Mouse (Mus musculus): ENCODE measurements at regions not wholly inside any gene's neighbourhood (a gene's known extent, or its start where the extent isn't known, plus 50 kb on each side); places are given as distances from the start of the nearest gene placed in this dataset.

DNA sequence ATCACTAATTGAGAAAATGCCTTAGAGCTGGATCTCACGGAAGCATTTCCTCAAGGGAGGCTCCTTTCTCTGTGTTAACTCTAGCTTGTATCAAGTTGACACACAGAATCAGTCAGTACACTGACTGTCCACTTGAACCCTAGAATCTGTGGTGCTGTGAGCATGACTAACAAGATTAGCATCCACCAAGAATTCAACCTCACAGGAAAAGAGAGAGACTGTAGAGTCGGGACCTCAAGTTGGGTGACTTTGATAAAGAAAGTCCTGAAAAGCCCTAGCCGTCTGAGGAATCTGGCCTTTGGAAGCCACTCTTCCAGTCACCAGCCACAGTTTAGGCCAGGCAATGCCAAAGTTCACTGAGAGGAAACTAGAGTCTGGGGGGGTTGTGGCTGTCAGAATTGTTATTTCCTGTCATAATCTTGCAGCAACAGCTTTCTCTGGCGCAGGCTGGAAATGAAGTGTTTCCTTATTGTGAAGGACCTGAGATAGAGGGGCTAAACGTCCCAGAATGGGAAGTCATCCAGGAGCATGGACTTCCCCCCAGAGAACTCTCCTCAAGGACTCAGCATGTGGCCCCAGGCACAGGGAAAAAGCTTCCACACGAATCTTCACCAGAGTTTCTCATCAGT is 97.9 kb downstream of the Irs2 start:
- no peak for DNase-seq (ENCODE audit: low read depth, low spot score)
- H3K27ac ChIP-seq (ENCODE audit: control insufficient read depth, low read depth, low read length), result no peak overlapping the region
- H3K27me3 ChIP-seq (ENCODE audit: control insufficient read depth in 1 of 2, insufficient read depth in 2 of 2, low read length in 2 of 2), result peaks cover 0 to 4% of the 10 kb centered on the region in 2 experiments; a peak in 3 of 4 replicates
- no peaks in the 10 kb centered on the region for H3K4me1 ChIP-seq (ENCODE audit: control insufficient read depth in 1 of 2, insufficient read depth in 2 of 2, low read length in 2 of 2)
- H3K79me2 ChIP-seq (ENCODE audit: control insufficient read depth, insufficient read depth, low read length, poor library complexity), result no peaks in the 10 kb centered on the region
- no peaks in the 10 kb centered on the region for H3K36me3 ChIP-seq (ENCODE audit: control insufficient read depth in 1 of 2, insufficient read depth in 2 of 2, low read length in 2 of 2)
- H3K9me3 ChIP-seq (replicated peaks; ENCODE audit: insufficient read depth, low read length), result no peaks in the 10 kb centered on the region
- no peak overlapping the region for H3K9ac ChIP-seq (ENCODE audit: control insufficient read depth, low read depth, low read length, poor library complexity, severe bottlenecking)
- no peak overlapping the region for H3K4me3 ChIP-seq (ENCODE audit: control insufficient read depth in 1 of 2, insufficient read depth in 1 of 2, low read depth in 2 of 2, low read length in 2 of 2)
- no peak for TF ChIP-seq E2F4 (IDR thresholded peaks at IDR 0.05; ENCODE audit: borderline replicate concordance, low read depth, low read length)

DNA sequence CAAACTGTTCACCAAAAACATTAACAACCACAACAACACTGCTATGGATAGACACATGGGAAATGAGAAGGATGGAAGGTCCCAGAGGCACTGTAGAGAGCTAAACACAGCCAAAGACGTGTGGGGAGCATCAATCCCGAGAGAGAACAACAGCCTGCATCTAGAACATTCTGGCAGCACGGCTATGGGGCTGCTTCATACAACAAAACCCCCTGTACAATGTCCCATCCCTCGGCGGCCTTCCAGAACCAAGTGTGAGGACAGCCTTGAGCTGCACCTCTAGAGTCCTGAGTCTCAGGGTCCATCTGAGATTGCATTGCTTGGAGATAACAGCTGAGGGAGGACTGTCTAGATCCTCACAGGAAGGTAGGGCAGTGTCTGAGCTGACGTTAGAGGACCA is 99.1 kb downstream of the Irs2 start:
- H3K36me3 ChIP-seq (ENCODE audit: control insufficient read depth in 1 of 2, insufficient read depth in 2 of 2, low read length in 2 of 2), result no peaks in the 10 kb centered on the region
- peaks cover 0 to 6% of the 10 kb centered on the region in 2 experiments for H3K27me3 ChIP-seq (ENCODE audit: control insufficient read depth in 1 of 2, insufficient read depth in 2 of 2, low read length in 2 of 2)
- H3K4me1 ChIP-seq (ENCODE audit: control insufficient read depth in 1 of 2, insufficient read depth in 2 of 2, low read length in 2 of 2), result no peaks in the 10 kb centered on the region
- no peak overlapping the region for H3K4me3 ChIP-seq (ENCODE audit: control insufficient read depth in 1 of 2, insufficient read depth in 1 of 2, low read depth in 2 of 2, low read length in 2 of 2)
- no peak for TF ChIP-seq ZNF384 (IDR thresholded peaks at IDR 0.05; ENCODE audit: low read depth, low read length)
- TF ChIP-seq ZKSCAN1 (IDR thresholded peaks at IDR 0.05; ENCODE audit: low read depth, low read length), result no peak
- H3K27ac ChIP-seq (ENCODE audit: control insufficient read depth, low read depth, low read length), result no peak overlapping the region
- no peak for DNase-seq (ENCODE audit: low read depth, low spot score)
- no peaks in the 10 kb centered on the region for H3K79me2 ChIP-seq (ENCODE audit: control insufficient read depth, insufficient read depth, low read length, poor library complexity)
- H3K9ac ChIP-seq (ENCODE audit: control insufficient read depth, low read depth, low read length, poor library complexity, severe bottlenecking), result no peak overlapping the region
- H3K9me3 ChIP-seq (replicated peaks; ENCODE audit: insufficient read depth, low read length), result no peaks in the 10 kb centered on the region

DNA sequence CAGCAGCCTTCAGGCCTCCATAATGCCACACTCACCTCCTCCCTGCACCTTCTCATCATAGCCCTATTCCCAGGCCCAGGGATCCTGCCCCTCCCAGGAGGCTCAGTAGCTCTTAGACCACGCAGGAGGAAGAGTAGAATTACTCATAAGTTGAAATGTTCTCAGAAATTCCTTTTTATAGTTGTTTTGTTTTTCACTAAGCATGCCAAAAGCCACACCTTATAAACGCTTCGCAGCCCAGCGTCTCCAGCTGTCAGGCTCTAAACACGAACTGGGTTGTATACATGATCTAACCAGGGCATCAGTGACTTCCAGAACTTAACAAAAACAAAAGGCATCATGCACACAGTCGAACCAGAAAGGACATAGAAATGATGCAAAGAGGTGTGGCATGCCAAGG is 101.9 kb downstream of the Irs2 start:
- no peak overlapping the region for H3K4me3 ChIP-seq (ENCODE audit: control insufficient read depth in 1 of 2, insufficient read depth in 1 of 2, low read depth in 2 of 2, low read length in 2 of 2)
- no peaks in the 10 kb centered on the region for H3K4me1 ChIP-seq (ENCODE audit: control insufficient read depth in 1 of 2, insufficient read depth in 2 of 2, low read length in 2 of 2)
- TF ChIP-seq HCFC1 (IDR thresholded peaks at IDR 0.05; ENCODE audit: low read depth, low read length), result no peak
- TF ChIP-seq MEF2A (IDR thresholded peaks at IDR 0.05; ENCODE audit: extremely low read depth, insufficient replicate concordance, low read depth, low read length, poor library complexity, severe bottlenecking), result no peak
- TF ChIP-seq ZNF384 (IDR thresholded peaks at IDR 0.05; ENCODE audit: low read depth, low read length), result no peak
- no peak for TF ChIP-seq ZC3H11A (IDR thresholded peaks at IDR 0.05; ENCODE audit: low read depth, low read length)
- no peak for TF ChIP-seq NELFE (IDR thresholded peaks at IDR 0.05; ENCODE audit: low read depth, low read length)
- no peak for TF ChIP-seq CTCF (IDR thresholded peaks at IDR 0.05 in 2 of 3, conservative IDR thresholded peaks at IDR 0.05 in 1 of 3; ENCODE audit: control insufficient read depth in 1 of 3, insufficient read depth in 1 of 3, low read depth in 2 of 3, low read length in 3 of 3, poor library complexity in 1 of 3, severe bottlenecking in 1 of 3)
- TF ChIP-seq EP300 (IDR thresholded peaks at IDR 0.05; ENCODE audit: low read depth in 1 of 2, low read length in 2 of 2), result no peak
- TF ChIP-seq RAD21 (IDR thresholded peaks at IDR 0.05; ENCODE audit: low read depth, low read length), result no peak
- no peak for TF ChIP-seq MYC (IDR thresholded peaks at IDR 0.05; ENCODE audit: low read depth, low read length)
- no peak for TF ChIP-seq MAZ (IDR thresholded peaks at IDR 0.05; ENCODE audit: low read depth, low read length)
- no peak for TF ChIP-seq CHD2 (IDR thresholded peaks at IDR 0.05; ENCODE audit: low read length)
- no peak for TF ChIP-seq ZKSCAN1 (IDR thresholded peaks at IDR 0.05; ENCODE audit: low read depth, low read length)
- no peaks in the 10 kb centered on the region for H3K9me3 ChIP-seq (replicated peaks; ENCODE audit: insufficient read depth, low read length)
- H3K36me3 ChIP-seq (ENCODE audit: control insufficient read depth in 1 of 2, insufficient read depth in 2 of 2, low read length in 2 of 2), result no peaks in the 10 kb centered on the region
- peaks cover 0 to 6% of the 10 kb centered on the region in 2 experiments for H3K27me3 ChIP-seq (ENCODE audit: control insufficient read depth in 1 of 2, insufficient read depth in 2 of 2, low read length in 2 of 2)
- H3K79me2 ChIP-seq (ENCODE audit: control insufficient read depth, insufficient read depth, low read length, poor library complexity), result no peaks in the 10 kb centered on the region
- no peak overlapping the region for H3K27ac ChIP-seq (ENCODE audit: control insufficient read depth, low read depth, low read length)
- no peak overlapping the region for H3K9ac ChIP-seq (ENCODE audit: control insufficient read depth, low read depth, low read length, poor library complexity, severe bottlenecking)
- DNase-seq (ENCODE audit: low read depth, low spot score), result no peak
